Mouse (Mus musculus) heart, embryonic 12.5 days (tissue): ENCODE results near the gene Hyal2. TPM values are rescaled to one million over a fixed set of nuclear protein-coding genes. Genes with fewer than 3 reads are reported as not detected.

Experiments used
- ATAC-seq: fragments of 200-750 bp; cut with Nextera tagmentation; 2 replicates; pipeline ENCODE4 v1.8.0; 2017; ENCODE audit warnings: moderate TSS enrichment, moderate library complexity; ENCODE audit not compliant: insufficient number of reproducible peaks, low FRiP score
- H3K27ac ChIP-seq: fragments of 300-500 bp; sonication (generic); 2 replicates; pipeline ENCODE4 v1.5.1; 2016; ENCODE audit warnings: mild to moderate bottlenecking, moderate library complexity; ENCODE audit not compliant: poor library complexity, severe bottlenecking
- H3K27me3 ChIP-seq: fragments of 300-500 bp; sonication (generic); replicated peaks from 2 replicates; pipeline ENCODE4 v1.6.1; 2016; ENCODE audit warnings: mild to moderate bottlenecking, moderate library complexity
- H3K36me3 ChIP-seq: fragments of 300-500 bp; sonication (generic); 2 replicates; pipeline ENCODE4 v1.6.1; 2016; ENCODE audit warnings: mild to moderate bottlenecking, moderate library complexity
- H3K4me1 ChIP-seq: fragments of 300-500 bp; sonication (generic); replicated peaks from 2 replicates; pipeline ENCODE4 v1.6.1; 2016; ENCODE audit warnings: mild to moderate bottlenecking
- H3K4me2 ChIP-seq: fragments of 300-500 bp; sonication (generic); 2 replicates; pipeline ENCODE4 v1.6.1; 2016; ENCODE audit warnings: mild to moderate bottlenecking, moderate library complexity
- H3K4me3 ChIP-seq: fragments of 300-500 bp; sonication (generic); 2 replicates; pipeline ENCODE4 v1.5.1; 2016; ENCODE audit warnings: mild to moderate bottlenecking
- H3K9ac ChIP-seq: fragments of 300-500 bp; sonication (generic); 2 replicates; pipeline ENCODE4 v1.6.1; 2016; ENCODE audit warnings: mild to moderate bottlenecking, moderate library complexity
- H3K9me3 ChIP-seq: fragments of 300-500 bp; sonication (generic); replicated peaks from 2 replicates; pipeline ENCODE4 v1.6.1; 2016; ENCODE audit warnings: mild to moderate bottlenecking, moderate library complexity
- WGBS: fragments of 180-500 bp; shearing (Covaris S2); methylation state at CpG from one replicate; pipeline ENCODE4 v1.1.7; 2016; 5-methylcytosine and 5-hydroxymethylcytosine counted together
- polyA plus RNA-seq: library from polyadenylated mRNA; unstranded; fragments of >200 nt; fragmentation: Nextera tagmentation; extraction: Ambion mirVana; gene quantifications from 2 replicates; pipeline ENCODE4 v1.2.1, GENCODE M21; 2016

The Hyal2 gene
- polyA plus RNA-seq, 1 experiment from 2014 or later: 106 TPM

- WGBS: 36% methylated on average over 23 of the region's 23 CpGs
- Histone ChIP-seq H3K36me3 (no peaks in the 10 kb centered on the region), H3K27ac (no peak overlapping the region; the same call in 1 of the 2 replicates), H3K4me3 (no peak overlapping the region), H3K9ac (no peak overlapping the region), H3K9me3 (no peaks in the 10 kb centered on the region), H3K4me1 (peaks cover 66% of the 10 kb centered on the region), H3K4me2 (peak overlapping the region; percentile 33), H3K27me3 (peaks cover 28% of the 10 kb centered on the region)
- ATAC-seq: no peak
Measured at GRCm38 (mm10) chr9:107605041-107605661, 37.4 kb downstream of the Hyal2 start.

GRCm38 (mm10) chr9:107606591-107606990 is 38.8 kb downstream of the Hyal2 start:
- Histone ChIP-seq H3K27me3 (peaks cover 14% of the 10 kb centered on the region), H3K4me3 (peak overlapping the region; percentile 29), H3K4me2 (peak overlapping the region; percentile 62), H3K4me1 (peaks cover 77% of the 10 kb centered on the region), H3K27ac (peak overlapping the region; percentile 22; the same call in 1 of the 2 replicates), H3K9me3 (no peaks in the 10 kb centered on the region), H3K36me3 (no peaks in the 10 kb centered on the region), H3K9ac (peak overlapping the region; percentile 63)
- 15% methylated on average over 9 of the region's 9 CpGs for WGBS
- ATAC-seq: no peak

GRCm38 (mm10) chr9:107607036-107607435 is 39.3 kb downstream of the Hyal2 start:
- peak overlapping the region; percentile 29 for H3K4me3 ChIP-seq
- no peak for ATAC-seq
- peaks cover 11% of the 10 kb centered on the region; the same call in 1 of the 2 replicates for H3K27me3 ChIP-seq
- H3K9me3 ChIP-seq: no peaks in the 10 kb centered on the region
- H3K4me1 ChIP-seq: peaks cover 82% of the 10 kb centered on the region
- H3K9ac ChIP-seq: peak overlapping the region; percentile 63
- H3K36me3 ChIP-seq: no peaks in the 10 kb centered on the region
- peak overlapping the region; percentile 62 for H3K4me2 ChIP-seq
- 71% methylated on average over 2 of the region's 2 CpGs for WGBS
- H3K27ac ChIP-seq: peak overlapping the region; percentile 49; the same call in 1 of the 2 replicates

GRCm38 (mm10) chr9:107607653-107608245 is 40.0 kb downstream of the Hyal2 start:
- Histone ChIP-seq H3K4me2 (peak overlapping the region; percentile 62), H3K36me3 (no peaks in the 10 kb centered on the region), H3K4me3 (no peak overlapping the region), H3K9me3 (no peaks in the 10 kb centered on the region), H3K27me3 (peaks cover 11% of the 10 kb centered on the region; the same call in 1 of the 2 replicates), H3K4me1 (peaks cover 82% of the 10 kb centered on the region), H3K27ac (peak overlapping the region; percentile 49), H3K9ac (peak overlapping the region; percentile 63)
- no peak for ATAC-seq
- 32% methylated on average over 9 of the region's 9 CpGs for WGBS

GRCm38 (mm10) chr9:107608741-107609432 is 41.1 kb downstream of the Hyal2 start, which contains the start of gene Sema3b:
Sema3b (minus strand) TSS chr9:107609229.
- WGBS: 43% methylated on average over 12 of the region's 12 CpGs
- H3K4me3 ChIP-seq: no peak within 1 kb of the TSS
- H3K9me3 ChIP-seq: no peaks in the 10 kb centered on the region
- peaks cover 3% of the 10 kb centered on the region for H3K36me3 ChIP-seq
- peak within 1 kb of the TSS; percentile 49 for H3K27ac ChIP-seq
- peak within 1 kb of the TSS; percentile 63 for H3K9ac ChIP-seq
- no peak for ATAC-seq
- H3K4me2 ChIP-seq: peak within 1 kb of the TSS; percentile 62
- H3K27me3 ChIP-seq: peaks cover 10% of the 10 kb centered on the region; the same call in 1 of the 2 replicates
- H3K4me1 ChIP-seq: peaks cover 82% of the 10 kb centered on the region

- no peak overlapping the region for H3K4me3 ChIP-seq
- no peak overlapping the region for H3K9ac ChIP-seq
- no peak for ATAC-seq
- H3K27ac ChIP-seq: peak overlapping the region; percentile 23; the same call in 1 of the 2 replicates
- peaks cover 80% of the 10 kb centered on the region for H3K4me1 ChIP-seq
- H3K36me3 ChIP-seq: peaks cover 9% of the 10 kb centered on the region
- 70% methylated on average over 4 of the region's 4 CpGs for WGBS
- no peaks in the 10 kb centered on the region for H3K9me3 ChIP-seq
- 0 out of 2 replicates have a peak, but pooled peaks cover 6% of the 10 kb centered on the region for H3K27me3 ChIP-seq
- peak overlapping the region; percentile 62; the same call in 1 of the 2 replicates for H3K4me2 ChIP-seq
Measured at GRCm38 (mm10) chr9:107609433-107609830, 41.7 kb downstream of the Hyal2 start.

GRCm38 (mm10) chr9:107611456-107612190 is 43.9 kb downstream of the Hyal2 start:
- WGBS: 55% methylated on average over 6 of the region's 6 CpGs
- ATAC-seq: no peak; the same call in 1 of the 2 replicates
- Histone ChIP-seq H3K27ac (peak overlapping the region; percentile 91), H3K27me3 (no peaks in the 10 kb centered on the region), H3K4me2 (peak overlapping the region; percentile 75; the same call in 1 of the 2 replicates), H3K36me3 (peaks cover 31% of the 10 kb centered on the region), H3K9ac (peak overlapping the region; percentile 77), H3K4me3 (no peak overlapping the region), H3K4me1 (peaks cover 76% of the 10 kb centered on the region), H3K9me3 (no peaks in the 10 kb centered on the region)

- Histone ChIP-seq H3K9ac (peak overlapping the region; percentile 77), H3K4me2 (peak overlapping the region; percentile 75), H3K4me3 (peak overlapping the region; percentile 45), H3K4me1 (peaks cover 69% of the 10 kb centered on the region), H3K27ac (peak overlapping the region; percentile 91), H3K36me3 (peaks cover 36% of the 10 kb centered on the region), H3K27me3 (no peaks in the 10 kb centered on the region), H3K9me3 (no peaks in the 10 kb centered on the region)
- ATAC-seq: peak; percentile 92
- WGBS: 5% methylated on average over 39 of the region's 48 CpGs
Measured at GRCm38 (mm10) chr9:107612191-107612944, 44.6 kb downstream of the Hyal2 start.

- peak overlapping the region; percentile 77 for H3K9ac ChIP-seq
- peak overlapping the region; percentile 75 for H3K4me2 ChIP-seq
- H3K4me3 ChIP-seq: peak overlapping the region; percentile 45
- H3K9me3 ChIP-seq: no peaks in the 10 kb centered on the region
- ATAC-seq: no peak; the same call in 1 of the 2 replicates
- no peaks in the 10 kb centered on the region for H3K27me3 ChIP-seq
- WGBS: 9% methylated on average over 12 of the region's 12 CpGs
- peaks cover 67% of the 10 kb centered on the region for H3K4me1 ChIP-seq
- peak overlapping the region; percentile 91 for H3K27ac ChIP-seq
- H3K36me3 ChIP-seq: peaks cover 41% of the 10 kb centered on the region
Measured at GRCm38 (mm10) chr9:107612945-107613569, 45.3 kb downstream of the Hyal2 start.

- Histone ChIP-seq H3K27ac (0 out of 2 replicates have a peak overlapping the region, but pooled peaks have one; percentile 11), H3K27me3 (no peaks in the 10 kb centered on the region), H3K9ac (no peak overlapping the region), H3K9me3 (no peaks in the 10 kb centered on the region), H3K4me1 (peaks cover 68% of the 10 kb centered on the region), H3K4me2 (no peak overlapping the region), H3K36me3 (peaks cover 49% of the 10 kb centered on the region), H3K4me3 (no peak overlapping the region)
- 75% methylated on average over 4 of the region's 4 CpGs for WGBS
- ATAC-seq: no peak
Measured at GRCm38 (mm10) chr9:107615035-107615434, 47.3 kb downstream of the Hyal2 start.
